Mouse (Mus musculus) stomach, embryonic 14.5 days (tissue): ENCODE data around the gene Xpot. TPM values are rescaled to one million over a fixed set of nuclear protein-coding genes. Genes with fewer than 3 reads are reported as not detected.

Source experiments
- ATAC-seq: fragments of 200-750 bp; cut with Nextera tagmentation; 2 replicates; pipeline ENCODE4 v1.8.0; 2017; ENCODE audit warnings: low read depth, moderate TSS enrichment; ENCODE audit not compliant: insufficient number of reproducible peaks, insufficient read depth, low FRiP score
- H3K27ac ChIP-seq: fragments of 300-500 bp; sonication (generic); 2 replicates; pipeline ENCODE4 v1.5.1; 2014; ENCODE audit warnings: mild to moderate bottlenecking, low read length, moderate library complexity, mixed read lengths
- H3K27me3 ChIP-seq: fragments of 300-500 bp; sonication (generic); 2 replicates; pipeline ENCODE4 v1.6.1; 2014; ENCODE audit warnings: low read length, control low read depth, mixed read lengths; ENCODE audit not compliant: control insufficient read depth, insufficient read depth
- H3K36me3 ChIP-seq: fragments of 300-500 bp; sonication (generic); 2 replicates; pipeline ENCODE4 v1.6.1; 2014; ENCODE audit warnings: mild to moderate bottlenecking, control low read depth, low read length, moderate library complexity, mixed read lengths; ENCODE audit not compliant: control insufficient read depth, insufficient read depth
- H3K4me1 ChIP-seq: fragments of 300-500 bp; sonication (generic); 2 replicates; pipeline ENCODE4 v1.6.1; 2014; ENCODE audit warnings: low read length, control low read depth, mixed read lengths; ENCODE audit not compliant: control insufficient read depth, insufficient read depth
- H3K4me2 ChIP-seq: fragments of 300-500 bp; sonication (generic); replicated peaks from 2 replicates; pipeline ENCODE4 v1.6.1; 2014; ENCODE audit warnings: low read depth, low read length, control low read depth
- H3K4me3 ChIP-seq: fragments of 300-500 bp; sonication (generic); 2 replicates; pipeline ENCODE4 v1.5.1; 2014; ENCODE audit warnings: low read depth, low read length, control low read depth
- H3K9ac ChIP-seq: fragments of 300-500 bp; sonication (generic); replicated peaks from 2 replicates; pipeline ENCODE4 v1.6.1; 2014; ENCODE audit warnings: low read depth, mild to moderate bottlenecking, control low read depth, low read length, moderate library complexity, mixed read lengths
- H3K9me3 ChIP-seq: fragments of 300-500 bp; sonication (generic); 2 replicates; pipeline ENCODE4 v1.6.1; 2016; ENCODE audit warnings: low read depth, low read length, control low read depth; ENCODE audit not compliant: control insufficient read depth
- WGBS: fragments of 180-500 bp; shearing (Covaris S2); extraction: QIAGEN DNeasy Blood & Tissue Kit; methylation state at CpG from one replicate; pipeline ENCODE4 v1.1.7; 2014; 5-methylcytosine and 5-hydroxymethylcytosine counted together
- polyA plus RNA-seq: library from polyadenylated mRNA; unstranded; fragments of >200 nt; fragmentation: Nextera tagmentation; extraction: Ambion mirVana; gene quantifications from 2 replicates; pipeline ENCODE4 v1.2.1, GENCODE M21; 2014

Xpot gene
- polyA plus RNA-seq, 1 experiment from 2014 or later, result 60.2 TPM

- Histone ChIP-seq H3K4me3 (peak overlapping the region; percentile 53), H3K27ac (no peak overlapping the region), H3K9me3 (no peaks in the 10 kb centered on the region), H3K27me3 (peaks cover 18% of the 10 kb centered on the region), H3K36me3 (no peaks in the 10 kb centered on the region), H3K4me1 (peaks cover 6% of the 10 kb centered on the region; the same call in 1 of the 2 replicates), H3K9ac (no peak overlapping the region), H3K4me2 (peak overlapping the region; percentile 98)
- no peak for ATAC-seq
- WGBS, result 4% methylated on average over 28 of the region's 28 CpGs
Observed at GRCm38 (mm10) chr10:121642054-121642947, 16.2 kb upstream of the Xpot start.

GRCm38 (mm10) chr10:121641272-121642053 is 15.3 kb upstream of the Xpot start, which contains the start of gene D930020B18Rik:
D930020B18Rik (plus strand) TSS chr10:121641588.
- Histone ChIP-seq H3K9ac (no peak within 1 kb of the TSS; the same call in 1 of the 2 replicates), H3K27ac (no peak within 1 kb of the TSS), H3K27me3 (peaks cover 18% of the 10 kb centered on the region), H3K4me3 (peak within 1 kb of the TSS; percentile 53), H3K9me3 (no peaks in the 10 kb centered on the region), H3K36me3 (no peaks in the 10 kb centered on the region), H3K4me1 (peaks cover 6% of the 10 kb centered on the region; the same call in 1 of the 2 replicates), H3K4me2 (peak within 1 kb of the TSS; percentile 98)
- WGBS, result 1% methylated on average over 69 of the region's 69 CpGs
- ATAC-seq, result 0 out of 2 replicates have a peak, but pooled peaks have one; percentile 66

GRCm38 (mm10) chr10:121640944-121641271 is 14.8 kb upstream of the Xpot start:
- Histone ChIP-seq H3K4me2 (peak overlapping the region; percentile 98), H3K27me3 (peaks cover 18% of the 10 kb centered on the region), H3K36me3 (no peaks in the 10 kb centered on the region), H3K9me3 (no peaks in the 10 kb centered on the region), H3K4me1 (peaks cover 6% of the 10 kb centered on the region; the same call in 1 of the 2 replicates), H3K4me3 (peak overlapping the region; percentile 53), H3K27ac (no peak overlapping the region), H3K9ac (no peak overlapping the region)
- WGBS, result 21% methylated on average over 10 of the region's 10 CpGs
- ATAC-seq, result no peak

DNA sequence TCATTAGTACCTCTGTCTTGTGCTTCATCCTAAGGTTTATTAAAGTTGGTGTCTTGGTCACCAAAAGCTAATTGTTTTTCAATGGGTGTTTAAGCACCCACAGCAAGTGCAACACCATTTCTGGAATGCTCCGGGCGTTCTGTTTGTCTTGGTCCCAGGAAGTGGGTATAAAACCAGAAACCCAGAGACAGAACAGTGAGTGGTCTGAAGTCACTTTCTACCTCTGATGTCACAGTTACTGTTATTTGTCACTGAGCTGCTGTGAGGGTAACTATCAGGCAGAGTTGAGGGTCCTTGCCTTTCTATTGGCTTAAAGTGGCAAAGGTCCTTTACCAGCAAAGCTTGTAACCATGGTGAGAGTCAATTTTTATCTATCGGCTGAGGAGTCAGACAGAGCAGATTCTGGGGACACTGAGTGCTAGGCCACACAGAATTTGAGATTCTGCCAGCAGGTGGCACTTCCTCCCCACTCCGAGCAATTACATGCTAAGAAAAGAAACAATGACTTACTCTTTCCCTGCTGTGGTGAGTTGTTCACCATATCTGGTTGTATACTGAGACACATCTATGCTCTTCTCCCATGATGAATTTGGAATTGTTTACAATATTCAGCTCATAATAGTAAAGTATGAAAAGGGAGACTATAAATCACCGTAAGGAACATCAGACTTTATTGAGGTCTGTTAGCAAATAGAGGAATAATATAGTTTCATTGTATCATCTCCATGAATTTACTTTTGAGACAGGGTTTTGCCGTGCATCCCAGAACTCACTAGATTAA is 14.2 kb upstream of the Xpot start:
- H3K4me3 ChIP-seq, result peak overlapping the region; percentile 53; the same call in 1 of the 2 replicates
- H3K27ac ChIP-seq, result no peak overlapping the region
- H3K36me3 ChIP-seq, result no peaks in the 10 kb centered on the region
- no peak overlapping the region for H3K4me2 ChIP-seq
- no peak overlapping the region for H3K9ac ChIP-seq
- no peaks in the 10 kb centered on the region for H3K9me3 ChIP-seq
- no peak for ATAC-seq
- peaks cover 6% of the 10 kb centered on the region; the same call in 1 of the 2 replicates for H3K4me1 ChIP-seq
- WGBS, result 53% methylated on average over 6 of the region's 6 CpGs
- peaks cover 18% of the 10 kb centered on the region for H3K27me3 ChIP-seq

- H3K4me2 ChIP-seq, result no peak overlapping the region
- H3K9me3 ChIP-seq, result no peaks in the 10 kb centered on the region
- ATAC-seq, result no peak
- no peak overlapping the region for H3K9ac ChIP-seq
- WGBS, result 81% methylated on average over 5 of the region's 5 CpGs
- H3K27ac ChIP-seq, result no peak overlapping the region
- no peak overlapping the region for H3K4me3 ChIP-seq
- H3K36me3 ChIP-seq, result no peaks in the 10 kb centered on the region
- peaks cover 18% of the 10 kb centered on the region for H3K27me3 ChIP-seq
- H3K4me1 ChIP-seq, result peaks cover 6% of the 10 kb centered on the region; the same call in 1 of the 2 replicates
Observed at GRCm38 (mm10) chr10:121639573-121639972, 13.4 kb upstream of the Xpot start.

GRCm38 (mm10) chr10:121636276-121636675 is 10.1 kb upstream of the Xpot start:
- peaks cover 5% of the 10 kb centered on the region; the same call in 1 of the 2 replicates for H3K27me3 ChIP-seq
- no peak for ATAC-seq
- H3K36me3 ChIP-seq, result no peaks in the 10 kb centered on the region
- 0 out of 2 replicates have a peak, but pooled peaks cover 3% of the 10 kb centered on the region for H3K4me1 ChIP-seq
- H3K4me3 ChIP-seq, result no peak overlapping the region
- no peak overlapping the region for H3K27ac ChIP-seq
- H3K9ac ChIP-seq, result no peak overlapping the region
- H3K9me3 ChIP-seq, result no peaks in the 10 kb centered on the region
- 87% methylated on average over 6 of the region's 6 CpGs for WGBS
- H3K4me2 ChIP-seq, result no peak overlapping the region

- no peak for ATAC-seq
- 57% methylated on average over 1 of the region's 1 CpGs for WGBS
- no peak overlapping the region for H3K4me2 ChIP-seq
Observed at GRCm38 (mm10) chr10:121634159-121634558, 8.0 kb upstream of the Xpot start.

More at GRCm38 (mm10) chr10:121634159-121634558, 8.0 kb upstream of the Xpot start:
- Histone ChIP-seq H3K4me3 (no peak overlapping the region), H3K9ac (no peak overlapping the region), H3K27ac (no peak overlapping the region), H3K4me1 (no peaks in the 10 kb centered on the region), H3K36me3 (no peaks in the 10 kb centered on the region), H3K27me3 (no peaks in the 10 kb centered on the region), H3K9me3 (no peaks in the 10 kb centered on the region)
